Mouse (Mus musculus) MEL (cell line): ENCODE measurements around the gene Chrne. TPM values are rescaled to one million over a fixed set of nuclear protein-coding genes. Genes with fewer than 3 reads are reported as not detected.

ENCODE experiments used
- DNase-seq: peaks from one replicate; pipeline ENCODE4 v3.0.0; 2011; ENCODE audit warnings: low read depth, low spot score
- H3K27ac ChIP-seq: 2 replicates; pipeline ENCODE4 v1.5.1; 2012; ENCODE audit warnings: low read depth, mild to moderate bottlenecking, control low read depth, low read length, moderate library complexity; ENCODE audit not compliant: control insufficient read depth
- H3K27me3 ChIP-seq, 2 experiments: fragments of 150-350 bp in 1 of 2; sonication (generic) in 1 of 2; 2 replicates each; pipeline ENCODE4 v1.6.1; 2012; ENCODE audit warnings: low read length in 2 of 2, mild to moderate bottlenecking in 2 of 2, improper control_type of control experiment in 1 of 2, moderate library complexity in 1 of 2; ENCODE audit not compliant: insufficient read depth in 2 of 2, control insufficient read depth in 1 of 2
- H3K36me3 ChIP-seq, 2 experiments: 2 replicates each; pipeline ENCODE4 v1.6.1; 2012 to 2014; ENCODE audit warnings: low read length in 2 of 2, improper control_type of control experiment in 1 of 2, inconsistent platforms in 1 of 2, mild to moderate bottlenecking in 1 of 2; ENCODE audit not compliant: insufficient read depth in 2 of 2, control insufficient read depth in 1 of 2
- H3K4me1 ChIP-seq, 2 experiments: fragments of 150-350 bp in 1 of 2; sonication (generic) in 1 of 2; 2 replicates each; pipeline ENCODE4 v1.6.1; 2012; ENCODE audit warnings: low read length in 2 of 2, improper control_type of control experiment in 1 of 2, mild to moderate bottlenecking in 1 of 2; ENCODE audit not compliant: insufficient read depth in 2 of 2, control insufficient read depth in 1 of 2
- H3K4me3 ChIP-seq, 2 experiments: fragments of 150-350 bp in 1 of 2; sonication (generic) in 1 of 2; 2 replicates each; pipeline ENCODE4 v1.5.1; 2012; ENCODE audit warnings: low read depth in 2 of 2, low read length in 2 of 2, mild to moderate bottlenecking in 2 of 2, moderate library complexity in 2 of 2, control low read depth in 1 of 2, improper control_type of control experiment in 1 of 2; ENCODE audit not compliant: control insufficient read depth in 1 of 2, insufficient read depth in 1 of 2
- H3K79me2 ChIP-seq: 2 replicates; pipeline ENCODE4 v1.6.1; 2012; ENCODE audit warnings: mild to moderate bottlenecking, low read length, moderate library complexity; ENCODE audit not compliant: control insufficient read depth, poor library complexity, insufficient read depth
- H3K9ac ChIP-seq: 2 replicates; pipeline ENCODE4 v1.6.1; 2012; ENCODE audit warnings: low read depth, mild to moderate bottlenecking, control low read depth, low read length, moderate library complexity; ENCODE audit not compliant: control insufficient read depth, poor library complexity, severe bottlenecking
- H3K9me3 ChIP-seq: fragments of 150-350 bp; sonication (generic); replicated peaks from 2 replicates; pipeline ENCODE4 v1.6.1; 2012; ENCODE audit warnings: mild to moderate bottlenecking, low read length, improper control_type of control experiment, moderate library complexity; ENCODE audit not compliant: insufficient read depth
- BHLHE40 ChIP-seq: IDR thresholded peaks from 2 replicates; pipeline ENCODE4 v1.6.1; 2012; ENCODE audit warnings: low read depth, mild to moderate bottlenecking, inconsistent platforms, low read length, improper control_type of control experiment, borderline replicate concordance
- CHD1 ChIP-seq: IDR thresholded peaks from 2 replicates; pipeline ENCODE4 v1.6.1; 2012; ENCODE audit warnings: low read depth, mild to moderate bottlenecking, inconsistent platforms, low read length, improper control_type of control experiment
- CHD2 ChIP-seq: IDR thresholded peaks from 2 replicates; pipeline ENCODE4 v1.6.1; 2011; ENCODE audit warnings: low read length, improper control_type of control experiment
- CTCF ChIP-seq, 3 experiments: IDR thresholded peaks in 2 of 3; conservative IDR thresholded peaks in 1 of 3; 2 replicates each; pipeline ENCODE4 v1.5.1; 2011 to 2012; ENCODE audit warnings: low read length in 3 of 3, low read depth in 2 of 3, mild to moderate bottlenecking in 2 of 3, improper control_type of control experiment in 1 of 3, inconsistent platforms in 1 of 3, mixed read lengths in 1 of 3, moderate library complexity in 1 of 3; ENCODE audit not compliant: control insufficient read depth in 1 of 3, insufficient read depth in 1 of 3, poor library complexity in 1 of 3, severe bottlenecking in 1 of 3
- E2F4 ChIP-seq: IDR thresholded peaks from 2 replicates; pipeline ENCODE4 v1.6.1; 2011; ENCODE audit warnings: low read depth, low read length, improper control_type of control experiment, borderline replicate concordance
- ELF1 ChIP-seq: IDR thresholded peaks from 2 replicates; pipeline ENCODE4 v1.6.1; 2014; ENCODE audit warnings: low read depth, mild to moderate bottlenecking, inconsistent platforms, low read length, improper control_type of control experiment, moderate library complexity
- EP300 ChIP-seq, 2 experiments: IDR thresholded peaks; 2 replicates each; pipeline ENCODE4 v1.6.1; 2011; ENCODE audit warnings: improper control_type of control experiment in 2 of 2, low read length in 2 of 2, low read depth in 1 of 2, mild to moderate bottlenecking in 1 of 2
- ETS1 ChIP-seq: IDR thresholded peaks from 2 replicates; pipeline ENCODE4 v1.6.1; 2012; ENCODE audit warnings: low read depth, mild to moderate bottlenecking, inconsistent platforms, low read length, improper control_type of control experiment, moderate library complexity
- GABPA ChIP-seq: IDR thresholded peaks from 2 replicates; pipeline ENCODE4 v1.6.1; 2012; ENCODE audit warnings: low read depth, mild to moderate bottlenecking, inconsistent platforms, low read length, improper control_type of control experiment, moderate library complexity
- GATA1 ChIP-seq: IDR thresholded peaks from 2 replicates; pipeline ENCODE4 v1.6.1; 2011; ENCODE audit warnings: low read depth, low read length, improper control_type of control experiment
- JUND ChIP-seq: IDR thresholded peaks from 2 replicates; pipeline ENCODE4 v1.6.1; 2011; ENCODE audit warnings: low read depth, mild to moderate bottlenecking, improper control_type of control experiment, low read length
- KAT2A ChIP-seq: conservative IDR thresholded peaks from 2 replicates; pipeline ENCODE4 v1.6.1; 2012; ENCODE audit warnings: low read depth, low read length, improper control_type of control experiment, inconsistent platforms
- MAX ChIP-seq: IDR thresholded peaks from 2 replicates; pipeline ENCODE4 v1.6.1; 2011; ENCODE audit warnings: low read length, improper control_type of control experiment
- MXI1 ChIP-seq: IDR thresholded peaks from 2 replicates; pipeline ENCODE4 v1.6.1; 2011; ENCODE audit warnings: mild to moderate bottlenecking, low read depth, low read length, improper control_type of control experiment
- MYB ChIP-seq: IDR thresholded peaks from 2 replicates; pipeline ENCODE4 v1.6.1; 2011; ENCODE audit warnings: mild to moderate bottlenecking, low read depth, low read length, improper control_type of control experiment
- MYC ChIP-seq: IDR thresholded peaks from 2 replicates; pipeline ENCODE4 v1.6.1; 2011; ENCODE audit warnings: low read depth, mild to moderate bottlenecking, low read length, improper control_type of control experiment, moderate library complexity
- POLR2A ChIP-seq, 2 experiments: IDR thresholded peaks; 2 replicates each; pipeline ENCODE4 v1.6.1; 2011 to 2012; ENCODE audit warnings: low read length in 2 of 2, mild to moderate bottlenecking in 2 of 2, control low read depth in 1 of 2, improper control_type of control experiment in 1 of 2, low read depth in 1 of 2, moderate library complexity in 1 of 2; ENCODE audit not compliant: control insufficient read depth in 1 of 2, insufficient read depth in 1 of 2, poor library complexity in 1 of 2
- POLR2AphosphoS2 ChIP-seq: IDR thresholded peaks from 2 replicates; pipeline ENCODE4 v1.6.1; 2011; ENCODE audit warnings: low read length, improper control_type of control experiment
- POLR2AphosphoS5 ChIP-seq: IDR thresholded peaks from 2 replicates; pipeline ENCODE4 v1.6.1; 2012; ENCODE audit warnings: low read depth, borderline replicate concordance, mild to moderate bottlenecking, inconsistent platforms, low read length, moderate library complexity, mixed read lengths
- RAD21 ChIP-seq: IDR thresholded peaks from 2 replicates; pipeline ENCODE4 v1.6.1; 2011; ENCODE audit warnings: mild to moderate bottlenecking, low read depth, low read length, improper control_type of control experiment
- TAL1 ChIP-seq: IDR thresholded peaks from 2 replicates; pipeline ENCODE4 v1.6.1; 2012; ENCODE audit warnings: mild to moderate bottlenecking, inconsistent platforms, low read length, moderate library complexity, mixed read lengths
- TBP ChIP-seq: IDR thresholded peaks from 2 replicates; pipeline ENCODE4 v1.8.0; 2011; ENCODE audit warnings: low read depth, low read length, improper control_type of control experiment
- UBTF ChIP-seq: IDR thresholded peaks from 2 replicates; pipeline ENCODE4 v1.6.1; 2012; ENCODE audit warnings: low read depth, mild to moderate bottlenecking, inconsistent platforms, low read length, improper control_type of control experiment, moderate library complexity, borderline replicate concordance; ENCODE audit not compliant: insufficient read depth
- USF1 ChIP-seq: IDR thresholded peaks from 2 replicates; pipeline ENCODE4 v1.6.1; 2014; ENCODE audit warnings: low read depth, mild to moderate bottlenecking, inconsistent platforms, low read length, improper control_type of control experiment, moderate library complexity
- USF2 ChIP-seq, 2 experiments: IDR thresholded peaks; 2 replicates each; pipeline ENCODE4 v1.6.1; 2011 to 2012; ENCODE audit warnings: improper control_type of control experiment in 2 of 2, low read length in 2 of 2, borderline replicate concordance in 1 of 2, inconsistent platforms in 1 of 2, low read depth in 1 of 2, mild to moderate bottlenecking in 1 of 2; ENCODE audit not compliant: insufficient read depth in 1 of 2
- ZC3H11A ChIP-seq: IDR thresholded peaks from 2 replicates; pipeline ENCODE4 v1.6.1; 2012; ENCODE audit warnings: low read depth, mild to moderate bottlenecking, inconsistent platforms, low read length, improper control_type of control experiment
- ZKSCAN1 ChIP-seq: IDR thresholded peaks from 2 replicates; pipeline ENCODE4 v1.6.1; 2012; ENCODE audit warnings: low read depth, mild to moderate bottlenecking, inconsistent platforms, low read length, improper control_type of control experiment, moderate library complexity
- polyA plus RNA-seq, 2 experiments: library from polyadenylated mRNA; stranded (reverse) in 1 of 2; unstranded in 1 of 2; fragments of >175 nt in 1 of 2; fragments of >200 nt in 1 of 2; gene quantifications; 2 replicates each; pipeline versions ENCODE4 v1.2.1 to v1.2.4; 2012; ENCODE audit warnings: low replicate concordance in 2 of 2, low read depth in 1 of 2; ENCODE audit not compliant: insufficient read length in 2 of 2, insufficient read depth in 1 of 2, missing spikeins in 1 of 2
- total RNA-seq: library from RNA; depleted of rRNA; stranded (reverse); fragments of 300-350 nt; gene quantifications from 2 replicates; pipeline ENCODE4 v1.2.3, GENCODE M21; 2012

Gene Chrne
- total and polyA plus RNA-seq, 3 experiments = 0.33 to 0.54 TPM; not detected in 1

DNA sequence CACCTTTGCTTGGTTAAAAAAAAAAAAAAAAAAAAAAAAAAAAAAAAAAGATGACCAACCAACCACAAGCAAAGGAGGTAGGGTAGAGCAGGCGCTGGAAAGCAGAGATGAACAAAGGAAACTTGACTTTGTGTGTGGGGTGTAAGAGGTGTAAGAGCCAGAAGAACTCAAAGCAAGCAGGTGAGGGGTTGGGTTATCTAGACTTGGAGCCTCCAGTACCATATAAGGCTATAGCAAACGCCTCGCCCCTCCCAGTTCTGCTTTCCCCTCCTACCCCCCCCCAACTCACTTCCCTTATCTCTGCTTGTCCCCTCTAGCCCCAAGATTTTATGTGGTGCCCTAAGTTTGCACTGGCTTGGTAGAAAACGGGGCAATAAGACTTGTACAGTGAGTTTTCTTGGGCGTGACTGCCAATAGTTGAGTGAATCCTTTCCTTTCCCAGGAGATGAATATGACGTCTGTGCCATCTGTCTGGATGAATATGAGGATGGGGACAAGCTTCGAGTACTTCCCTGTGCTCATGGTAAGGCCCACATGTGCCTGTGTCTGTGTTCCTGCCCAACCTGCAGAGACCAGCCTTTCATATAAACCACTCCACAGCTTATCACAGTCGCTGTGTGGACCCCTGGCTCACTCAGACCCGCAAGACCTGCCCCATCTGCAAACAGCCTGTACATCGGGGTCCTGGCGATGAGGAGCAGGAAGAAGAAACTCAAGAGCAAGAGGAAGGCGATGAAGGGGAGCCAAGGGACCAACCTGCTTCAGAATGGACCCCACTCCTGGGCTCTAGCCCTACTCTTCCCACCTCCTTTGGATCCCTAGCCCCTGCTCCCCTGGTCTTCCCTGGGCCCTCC lies 31.5 kb upstream of the Chrne start (continued):
- peak in 1 of 2 experiments; percentile 49; a peak in 2 of 4 replicates for TF ChIP-seq EP300 (IDR thresholded peaks at IDR 0.05; ENCODE audit: low read depth in 1 of 2, low read length in 2 of 2)
- TF ChIP-seq UBTF = no peak
- peak; percentile 83 for TF ChIP-seq GATA1
- no peak for TF ChIP-seq ZC3H11A

DNA sequence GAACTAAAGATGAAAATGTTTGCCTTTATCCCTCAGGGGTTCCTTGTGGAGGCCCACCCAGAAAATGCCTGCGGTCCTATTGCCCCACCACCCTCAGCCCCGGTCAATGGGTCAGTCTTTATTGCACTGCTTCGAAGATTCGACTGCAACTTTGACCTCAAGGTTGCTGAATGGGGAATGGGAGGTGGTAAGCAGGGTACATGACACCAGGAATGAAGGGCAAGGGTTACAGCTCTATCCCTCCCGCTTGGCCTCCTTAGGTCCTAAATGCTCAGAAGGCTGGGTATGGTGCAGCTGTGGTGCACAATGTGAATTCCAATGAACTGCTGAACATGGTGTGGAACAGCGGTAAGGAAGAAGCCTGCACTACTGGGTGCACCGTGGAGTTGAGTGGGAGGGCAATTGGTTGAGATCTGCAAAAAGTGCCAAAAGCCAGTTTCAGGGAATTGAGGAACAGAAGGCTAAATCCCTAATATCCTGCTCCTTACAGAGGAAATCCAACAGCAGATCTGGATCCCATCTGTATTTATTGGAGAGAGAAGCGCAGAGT lies 30.2 kb upstream of the Chrne start:
- peaks cover 17 to 54% of the 10 kb centered on the region in 2 experiments for H3K36me3 ChIP-seq

DNA sequence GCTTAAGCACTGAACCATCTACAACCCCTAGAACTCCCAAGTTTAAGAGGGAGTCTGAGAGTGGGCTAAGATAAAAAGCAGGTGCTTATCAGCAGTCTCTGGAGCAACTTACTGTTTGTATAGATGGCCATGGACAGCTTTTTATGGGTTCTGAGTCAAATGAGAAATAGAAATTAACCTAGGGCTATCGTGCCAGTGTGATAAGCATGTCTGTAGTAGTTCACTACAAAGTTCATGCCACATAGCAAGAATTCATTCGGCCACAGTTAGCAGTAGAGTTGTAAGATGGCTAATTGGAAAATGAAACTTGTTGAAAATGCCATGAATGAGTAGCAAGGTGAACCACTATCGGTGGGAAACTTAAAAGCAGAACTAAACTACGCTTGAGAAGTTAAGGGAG lies 29.5 kb upstream of the Chrne start:
- Histone ChIP-seq H3K79me2 (peaks cover 72% of the 10 kb centered on the region), H3K27me3 (no peaks in the 10 kb centered on the region), H3K27ac (peak overlapping the region; percentile 95), H3K4me3 (peak overlapping the region; percentile 54 to 83), H3K9me3 (no peaks in the 10 kb centered on the region), H3K4me1 (peaks cover 12 to 52% of the 10 kb centered on the region in 2 experiments), H3K9ac (peak overlapping the region; percentile 92), H3K36me3 (peaks cover 17 to 54% of the 10 kb centered on the region in 2 experiments)
- peak; percentile 84 for DNase-seq
- TF ChIP-seq POLR2AphosphoS2 (no peak; the same call in 1 of the 2 replicates), JUND (no peak), ETS1 (peak; percentile 62), MXI1 (no peak), USF1 (no peak), USF2 (IDR thresholded peaks at IDR 0.05; ENCODE audit: borderline replicate concordance in 1 of 2, insufficient read depth in 1 of 2, low read depth in 1 of 2, low read length in 2 of 2) (no peak), MYC (no peak), TBP (peak; percentile 16; the same call in 1 of the 2 replicates), GABPA (no peak), TAL1 (peak; percentile 78), POLR2A (IDR thresholded peaks at IDR 0.05; ENCODE audit: control insufficient read depth in 1 of 2, insufficient read depth in 1 of 2, low read depth in 1 of 2, low read length in 2 of 2, poor library complexity in 1 of 2) (no peak), RAD21 (no peak), MAX (no peak), ZKSCAN1 (no peak), MYB (no peak), CHD2 (no peak; the same call in 1 of the 2 replicates), CHD1 (0 out of 2 replicates have a peak, but pooled peaks have one; percentile 13), UBTF (no peak), E2F4 (no peak), GATA1 (peak; percentile 90), BHLHE40 (no peak)

More for the DNA sequence above, 30.2 kb upstream of the Chrne start:
- TF ChIP-seq MXI1 (no peak), ZC3H11A (no peak), CTCF (IDR thresholded peaks at IDR 0.05 in 2 of 3, conservative IDR thresholded peaks at IDR 0.05 in 1 of 3; ENCODE audit: control insufficient read depth in 1 of 3, insufficient read depth in 1 of 3, low read depth in 2 of 3, low read length in 3 of 3, poor library complexity in 1 of 3, severe bottlenecking in 1 of 3) (no peak), POLR2AphosphoS5 (0 out of 2 replicates have a peak, but pooled peaks have one; percentile 33), KAT2A (no peak), POLR2A (IDR thresholded peaks at IDR 0.05; ENCODE audit: control insufficient read depth in 1 of 2, insufficient read depth in 1 of 2, low read depth in 1 of 2, low read length in 2 of 2, poor library complexity in 1 of 2) (no peak; a peak in 2 of 4 replicates), USF2 (IDR thresholded peaks at IDR 0.05; ENCODE audit: borderline replicate concordance in 1 of 2, insufficient read depth in 1 of 2, low read depth in 1 of 2, low read length in 2 of 2) (no peak), ELF1 (no peak)
- Histone ChIP-seq H3K27ac (peak overlapping the region; percentile 95), H3K4me3 (peak overlapping the region; percentile 12 to 15; a peak in 3 of 4 replicates), H3K9ac (peak overlapping the region; percentile 92), H3K27me3 (no peaks in the 10 kb centered on the region), H3K4me1 (peaks cover 12 to 52% of the 10 kb centered on the region in 2 experiments), H3K9me3 (no peaks in the 10 kb centered on the region), H3K79me2 (peaks cover 80% of the 10 kb centered on the region)
- DNase-seq = peak; percentile 38
